Mouse (Mus musculus) CD4-positive, CD25-positive, alpha-beta regulatory T cell, adult 4 months (primary cell): ENCODE measurements around the gene Lce6a. TPM values are rescaled to one million over a fixed set of nuclear protein-coding genes. Genes with fewer than 3 reads are reported as not detected.

Experiments
- polyA plus RNA-seq, 2 experiments: library from polyadenylated mRNA; unstranded; fragments of 100-300 nt; shearing (Covaris generic); gene quantifications; one replicate each; pipeline ENCODE4 v1.2.1; 2017

Lce6a gene
- polyA plus RNA-seq, 2 experiments from 2014 or later = not detected

Other genes starting within 250 kb of the Lce6a start
- gene Sprr2h, start 236.0 kb downstream of the Lce6a start, polyA plus RNA-seq = not detected
- gene Sprr2i, start 213.7 kb downstream of the Lce6a start, polyA plus RNA-seq = not detected
- gene Sprr2j-ps, start 203.6 kb downstream of the Lce6a start, polyA plus RNA-seq = not detected
- 10 to 100 TPM in 1 of 2 experiments, 1 to 10 TPM in 1; 9.0 to 12.9 TPM for gene Gm9774, start 192.2 kb downstream of the Lce6a start, polyA plus RNA-seq
- gene Sprr2k, start 189.1 kb downstream of the Lce6a start, polyA plus RNA-seq = not detected
- gene Sprr1b, start 182.9 kb downstream of the Lce6a start, polyA plus RNA-seq = not detected
- not detected for gene Sprr3, start 162.9 kb downstream of the Lce6a start, polyA plus RNA-seq
- not detected for gene Sprr1a, start 135.8 kb downstream of the Lce6a start, polyA plus RNA-seq
- gene Sprr4, start 121.2 kb downstream of the Lce6a start, polyA plus RNA-seq = not detected
- not detected for gene 2310046K23Rik, start 87.1 kb downstream of the Lce6a start, polyA plus RNA-seq
- not detected for gene Ivl, start 47.9 kb downstream of the Lce6a start, polyA plus RNA-seq
- not detected for gene Smcp, start 32.7 kb downstream of the Lce6a start, polyA plus RNA-seq
- not detected for gene 2210017I01Rik, start 14.2 kb downstream of the Lce6a start, polyA plus RNA-seq
- not detected for gene Lce1a1, start 26.6 kb upstream of the Lce6a start, polyA plus RNA-seq
- not detected for gene Lce1b, start 35.3 kb upstream of the Lce6a start, polyA plus RNA-seq
- not detected for gene Lce1a2, start 48.7 kb upstream of the Lce6a start, polyA plus RNA-seq
- gene Lce1c, start 57.6 kb upstream of the Lce6a start, polyA plus RNA-seq = not detected
- gene Lce1d, start 65.5 kb upstream of the Lce6a start, polyA plus RNA-seq = not detected
- gene Lce1e, start 87.4 kb upstream of the Lce6a start, polyA plus RNA-seq = not detected
- gene Lce1f, start 98.7 kb upstream of the Lce6a start, polyA plus RNA-seq = not detected
- not detected for gene Gm38119, start 117.4 kb upstream of the Lce6a start, polyA plus RNA-seq
- not detected for gene Lce1g, start 130.7 kb upstream of the Lce6a start, polyA plus RNA-seq
- gene Lce1h, start 143.4 kb upstream of the Lce6a start, polyA plus RNA-seq = not detected
- gene Lce1i, start 157.2 kb upstream of the Lce6a start, polyA plus RNA-seq = not detected
- not detected for gene Lce1j, start 168.9 kb upstream of the Lce6a start, polyA plus RNA-seq
- not detected for gene Lce1k, start 186.2 kb upstream of the Lce6a start, polyA plus RNA-seq
- not detected for gene Kprp, start 205.6 kb upstream of the Lce6a start, polyA plus RNA-seq
- not detected for gene Lce1l, start 229.6 kb upstream of the Lce6a start, polyA plus RNA-seq
- not detected for gene 2310050C09Rik, start 248.6 kb upstream of the Lce6a start, polyA plus RNA-seq